Mouse (Mus musculus): ENCODE measurements around the gene Mapk8ip2. TPM values are rescaled to one million over a fixed set of nuclear protein-coding genes. Genes with fewer than 3 reads are reported as not detected.
A peak's percentile ranks its signal among the peaks of the same experiment; 100 is the strongest.

Gene Mapk8ip2
- total and polyA plus RNA-seq, 2 experiments from 2014 or later, result 0.23 to 0.84 TPM

GRCm38 (mm10) chr15:89480584-89480983, 26.9 kb downstream of the Mapk8ip2 start:
- peak; percentile 77 for DNase-seq (ENCODE audit: low spot score)
- WGBS, result 19% methylated on average over 8 of the region's 8 CpGs
- TF ChIP-seq EP300 (IDR thresholded peaks at IDR 0.05; ENCODE audit: low read depth) (peak; percentile 85), CTCF (IDR thresholded peaks at IDR 0.05; ENCODE audit: low read depth) (no peak)

GRCm38 (mm10) chr15:89488182-89488581, 34.5 kb downstream of the Mapk8ip2 start:
- ATAC-seq (ENCODE audit: insufficient read depth, low read depth), result no peak
- DNase-seq (ENCODE audit: low spot score), result no peak
- Histone ChIP-seq H3K36me3 (replicated peaks; ENCODE audit: control insufficient read depth, insufficient read depth, low read length) (no peaks in the 10 kb centered on the region), H3K4me2 (ENCODE audit: low read depth, low read length) (no peak overlapping the region), H3K4me3 (ENCODE audit: low read depth, low read length) (no peak overlapping the region), H3K9ac (replicated peaks; ENCODE audit: low read depth, low read length) (no peak overlapping the region), H3K4me1 (ENCODE audit: control insufficient read depth, insufficient read depth) (no peaks in the 10 kb centered on the region), H3K9me3 (replicated peaks; ENCODE audit: control insufficient read depth, low read length) (peaks cover 4% of the 10 kb centered on the region; the same call in 1 of the 2 replicates), H3K27me3 (ENCODE audit: control insufficient read depth, insufficient read depth, low read length) (no peaks in the 10 kb centered on the region), H3K27ac (ENCODE audit: low read depth) (no peak overlapping the region)
- TF ChIP-seq CTCF (IDR thresholded peaks at IDR 0.05; ENCODE audit: low read depth) (no peak), EP300 (IDR thresholded peaks at IDR 0.05; ENCODE audit: low read depth) (no peak)
- WGBS, result 45% methylated on average over 12 of the region's 12 CpGs

More at GRCm38 (mm10) chr15:89480584-89480983, 26.9 kb downstream of the Mapk8ip2 start:
- Histone ChIP-seq H3K4me1 (ENCODE audit: control insufficient read depth, insufficient read depth) (peaks cover 3% of the 10 kb centered on the region), H3K36me3 (replicated peaks; ENCODE audit: control insufficient read depth, insufficient read depth, low read length) (no peaks in the 10 kb centered on the region), H3K27me3 (ENCODE audit: control insufficient read depth, insufficient read depth, low read length) (no peaks in the 10 kb centered on the region), H3K27ac (ENCODE audit: low read depth) (peak overlapping the region; percentile 43), H3K4me2 (ENCODE audit: low read depth, low read length) (no peak overlapping the region), H3K9me3 (replicated peaks; ENCODE audit: control insufficient read depth, low read length) (peaks cover 8% of the 10 kb centered on the region), H3K9ac (replicated peaks; ENCODE audit: low read depth, low read length) (no peak overlapping the region), H3K4me3 (ENCODE audit: low read depth, low read length) (no peak overlapping the region)
- ATAC-seq (ENCODE audit: insufficient read depth, low read depth), result peak; percentile 72

GRCm38 (mm10) chr15:89488611-89489117, 35.0 kb downstream of the Mapk8ip2 start:
- H3K4me1 ChIP-seq (ENCODE audit: control insufficient read depth, insufficient read depth), result no peaks in the 10 kb centered on the region
- TF ChIP-seq CTCF (IDR thresholded peaks at IDR 0.05; ENCODE audit: low read depth), result no peak
- TF ChIP-seq EP300 (IDR thresholded peaks at IDR 0.05; ENCODE audit: low read depth), result no peak
- H3K36me3 ChIP-seq (replicated peaks; ENCODE audit: control insufficient read depth, insufficient read depth, low read length), result no peaks in the 10 kb centered on the region
- DNase-seq (ENCODE audit: low spot score) (no peak), ATAC-seq (ENCODE audit: insufficient read depth, low read depth) (no peak)
- no peak overlapping the region for H3K4me2 ChIP-seq (ENCODE audit: low read depth, low read length)
- no peak overlapping the region for H3K27ac ChIP-seq (ENCODE audit: low read depth)
- no peaks in the 10 kb centered on the region for H3K27me3 ChIP-seq (ENCODE audit: control insufficient read depth, insufficient read depth, low read length)
- no peak overlapping the region for H3K4me3 ChIP-seq (ENCODE audit: low read depth, low read length)
- WGBS, result 31% methylated on average over 14 of the region's 14 CpGs
- H3K9ac ChIP-seq (replicated peaks; ENCODE audit: low read depth, low read length), result no peak overlapping the region
- H3K9me3 ChIP-seq (replicated peaks; ENCODE audit: control insufficient read depth, low read length), result peaks cover 4% of the 10 kb centered on the region; the same call in 1 of the 2 replicates

- Histone ChIP-seq H3K9me3 (replicated peaks; ENCODE audit: control insufficient read depth, low read length) (peaks cover 4% of the 10 kb centered on the region; the same call in 1 of the 2 replicates), H3K4me3 (ENCODE audit: low read depth, low read length) (no peak overlapping the region), H3K9ac (replicated peaks; ENCODE audit: low read depth, low read length) (no peak overlapping the region), H3K36me3 (replicated peaks; ENCODE audit: control insufficient read depth, insufficient read depth, low read length) (no peaks in the 10 kb centered on the region), H3K27ac (ENCODE audit: low read depth) (no peak overlapping the region), H3K4me1 (ENCODE audit: control insufficient read depth, insufficient read depth) (no peaks in the 10 kb centered on the region; the same call in 1 of the 2 replicates), H3K4me2 (ENCODE audit: low read depth, low read length) (no peak overlapping the region), H3K27me3 (ENCODE audit: control insufficient read depth, insufficient read depth, low read length) (peaks cover 36% of the 10 kb centered on the region)
- no peak for ATAC-seq (ENCODE audit: insufficient read depth, low read depth)
- no peak for DNase-seq (ENCODE audit: low spot score)
- WGBS, result 76% methylated on average over 4 of the region's 4 CpGs
- no peak for TF ChIP-seq EP300 (IDR thresholded peaks at IDR 0.05; ENCODE audit: low read depth)
- TF ChIP-seq CTCF (IDR thresholded peaks at IDR 0.05; ENCODE audit: low read depth), result peak; percentile 26
Measured at GRCm38 (mm10) chr15:89494970-89495369, 41.3 kb downstream of the Mapk8ip2 start.

- peaks cover 4% of the 10 kb centered on the region; the same call in 1 of the 2 replicates for H3K9me3 ChIP-seq (replicated peaks; ENCODE audit: control insufficient read depth, low read length)
- H3K9ac ChIP-seq (replicated peaks; ENCODE audit: low read depth, low read length), result no peak overlapping the region
- no peaks in the 10 kb centered on the region for H3K36me3 ChIP-seq (replicated peaks; ENCODE audit: control insufficient read depth, insufficient read depth, low read length)
- WGBS, result 64% methylated on average over 4 of the region's 4 CpGs
- H3K4me1 ChIP-seq (ENCODE audit: control insufficient read depth, insufficient read depth), result no peaks in the 10 kb centered on the region; the same call in 1 of the 2 replicates
- H3K27ac ChIP-seq (ENCODE audit: low read depth), result 0 out of 2 replicates have a peak overlapping the region, but pooled peaks have one; percentile 79
- DNase-seq (ENCODE audit: low spot score) (no peak), ATAC-seq (ENCODE audit: insufficient read depth, low read depth) (no peak)
- no peak overlapping the region for H3K4me3 ChIP-seq (ENCODE audit: low read depth, low read length)
- no peak for TF ChIP-seq EP300 (IDR thresholded peaks at IDR 0.05; ENCODE audit: low read depth)
- TF ChIP-seq CTCF (IDR thresholded peaks at IDR 0.05; ENCODE audit: low read depth), result no peak
- peaks cover 47% of the 10 kb centered on the region for H3K27me3 ChIP-seq (ENCODE audit: control insufficient read depth, insufficient read depth, low read length)
- no peak overlapping the region for H3K4me2 ChIP-seq (ENCODE audit: low read depth, low read length)
Measured at GRCm38 (mm10) chr15:89496131-89496530, 42.4 kb downstream of the Mapk8ip2 start.

- DNase-seq (ENCODE audit: low spot score) (no peak), ATAC-seq (ENCODE audit: insufficient read depth, low read depth) (no peak)
- Histone ChIP-seq H3K4me2 (ENCODE audit: low read depth, low read length) (no peak overlapping the region), H3K4me1 (ENCODE audit: control insufficient read depth, insufficient read depth) (no peaks in the 10 kb centered on the region; the same call in 1 of the 2 replicates), H3K9ac (replicated peaks; ENCODE audit: low read depth, low read length) (no peak overlapping the region), H3K4me3 (ENCODE audit: low read depth, low read length) (no peak overlapping the region), H3K27me3 (ENCODE audit: control insufficient read depth, insufficient read depth, low read length) (peaks cover 52% of the 10 kb centered on the region), H3K27ac (ENCODE audit: low read depth) (peak overlapping the region; percentile 79), H3K9me3 (replicated peaks; ENCODE audit: control insufficient read depth, low read length) (peaks cover 4% of the 10 kb centered on the region; the same call in 1 of the 2 replicates), H3K36me3 (replicated peaks; ENCODE audit: control insufficient read depth, insufficient read depth, low read length) (no peaks in the 10 kb centered on the region)
- WGBS, result 61% methylated on average over 2 of the region's 2 CpGs
- no peak for TF ChIP-seq CTCF (IDR thresholded peaks at IDR 0.05; ENCODE audit: low read depth)
- TF ChIP-seq EP300 (IDR thresholded peaks at IDR 0.05; ENCODE audit: low read depth), result no peak
Measured at GRCm38 (mm10) chr15:89496841-89497240, 43.1 kb downstream of the Mapk8ip2 start.
